Mouse (Mus musculus): ENCODE measurements at regions not wholly inside any gene's neighbourhood (a gene's known extent, or its start where the extent isn't known, plus 50 kb on each side); places are given as distances from the start of the nearest gene placed in this dataset.
"Not testable (repeated sequence)": the region's sequence is repeated elsewhere in the genome, so short reads cannot be mapped to it uniquely, and the experiment has no call there.

DNA sequence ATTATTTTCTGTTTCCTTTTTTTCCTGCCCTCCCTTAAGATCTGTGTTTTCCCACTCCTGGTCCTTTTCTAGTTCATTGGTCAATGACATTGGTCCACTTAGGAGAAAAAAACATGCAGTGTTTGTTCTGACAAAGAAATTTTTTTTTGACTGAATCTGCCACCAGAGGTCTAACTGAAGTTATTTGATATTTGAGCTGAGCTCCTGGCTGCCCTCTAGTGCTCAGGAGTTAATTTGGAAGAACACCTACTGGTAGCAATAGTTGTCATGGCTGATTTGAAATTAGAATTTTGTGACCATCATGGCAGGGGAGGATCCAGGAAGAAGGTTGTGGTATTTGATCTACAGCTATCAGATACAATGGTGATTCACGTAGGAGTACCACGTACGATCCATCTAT, 599.2 kb downstream of the Dad1 start:
- not testable (repeated sequence) for H3K4me3 ChIP-seq (ENCODE audit: low read depth, low read length); H3K27ac ChIP-seq (ENCODE audit: low read depth, low read length); H3K4me1 ChIP-seq (ENCODE audit: control insufficient read depth, insufficient read depth, low read length); H3K9ac ChIP-seq (ENCODE audit: low read length); H3K4me2 ChIP-seq (ENCODE audit: low read length); H3K9me3 ChIP-seq (replicated peaks; ENCODE audit: control insufficient read depth, low read length); H3K27me3 ChIP-seq (replicated peaks; ENCODE audit: control insufficient read depth, insufficient read depth, low read length); DNase-seq (ENCODE audit: low spot score); H3K36me3 ChIP-seq (ENCODE audit: control insufficient read depth, insufficient read depth, low read length); ATAC-seq
- WGBS: 96% methylated on average over 3 of the region's 3 CpGs

DNA sequence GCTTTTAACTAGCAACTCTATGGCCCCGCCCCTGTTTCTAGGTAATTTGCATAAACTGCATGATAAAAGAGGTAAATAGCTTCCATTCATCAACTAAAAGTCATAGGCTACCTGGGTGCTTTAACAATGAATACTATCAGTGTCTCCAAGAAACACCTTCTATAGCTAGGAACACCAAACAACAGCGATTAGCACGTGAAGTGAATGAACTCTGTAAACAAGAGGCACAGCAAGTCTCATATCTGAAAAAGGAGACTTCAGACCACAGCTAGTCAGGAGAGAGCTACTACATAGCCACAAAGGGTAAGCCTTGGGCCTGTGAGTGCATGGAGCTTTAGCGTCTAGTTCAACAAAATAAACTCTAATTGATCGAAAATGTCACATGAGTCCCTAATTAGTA, 602.8 kb downstream of the Dad1 start:
- H3K4me3 ChIP-seq (ENCODE audit: low read depth, low read length); H3K4me1 ChIP-seq (ENCODE audit: control insufficient read depth, insufficient read depth, low read length); DNase-seq (ENCODE audit: low spot score); H3K27ac ChIP-seq (ENCODE audit: low read depth, low read length); H3K4me2 ChIP-seq (ENCODE audit: low read length); H3K9ac ChIP-seq (ENCODE audit: low read length); H3K27me3 ChIP-seq (replicated peaks; ENCODE audit: control insufficient read depth, insufficient read depth, low read length); H3K36me3 ChIP-seq (ENCODE audit: control insufficient read depth, insufficient read depth, low read length); H3K9me3 ChIP-seq (replicated peaks; ENCODE audit: control insufficient read depth, low read length); ATAC-seq: not testable (repeated sequence)
- 45% methylated on average over 4 of the region's 5 CpGs for whole genome bisulfite sequencing

GRCm38 (mm10) chr14:53649189-53649588, 604.7 kb downstream of the Dad1 start:
- not testable (repeated sequence) for DNase-seq (ENCODE audit: low spot score); H3K9me3 ChIP-seq (replicated peaks; ENCODE audit: control insufficient read depth, low read length); H3K4me1 ChIP-seq (ENCODE audit: control insufficient read depth, insufficient read depth, low read length); H3K4me3 ChIP-seq (ENCODE audit: low read depth, low read length); H3K4me2 ChIP-seq (ENCODE audit: low read length); ATAC-seq; H3K27me3 ChIP-seq (replicated peaks; ENCODE audit: control insufficient read depth, insufficient read depth, low read length); H3K9ac ChIP-seq (ENCODE audit: low read length); H3K36me3 ChIP-seq (ENCODE audit: control insufficient read depth, insufficient read depth, low read length); H3K27ac ChIP-seq (ENCODE audit: low read depth, low read length)
- WGBS: 93% methylated on average over 2 of the region's 2 CpGs

- WGBS: 71% methylated on average over 1 of the region's 1 CpGs
- not testable (repeated sequence) for ATAC-seq; H3K4me3 ChIP-seq (ENCODE audit: low read depth, low read length); H3K9me3 ChIP-seq (replicated peaks; ENCODE audit: control insufficient read depth, low read length); H3K9ac ChIP-seq (ENCODE audit: low read length); H3K36me3 ChIP-seq (ENCODE audit: control insufficient read depth, insufficient read depth, low read length); DNase-seq (ENCODE audit: low spot score); H3K4me2 ChIP-seq (ENCODE audit: low read length); H3K4me1 ChIP-seq (ENCODE audit: control insufficient read depth, insufficient read depth, low read length); H3K27me3 ChIP-seq (replicated peaks; ENCODE audit: control insufficient read depth, insufficient read depth, low read length); H3K27ac ChIP-seq (ENCODE audit: low read depth, low read length)
Measured at GRCm38 (mm10) chr14:53640441-53640840, 613.5 kb downstream of the Dad1 start.

- H3K27ac ChIP-seq (ENCODE audit: low read depth, low read length); H3K36me3 ChIP-seq (ENCODE audit: control insufficient read depth, insufficient read depth, low read length); H3K9ac ChIP-seq (ENCODE audit: low read length); H3K9me3 ChIP-seq (replicated peaks; ENCODE audit: control insufficient read depth, low read length); ATAC-seq; H3K4me1 ChIP-seq (ENCODE audit: control insufficient read depth, insufficient read depth, low read length); H3K4me2 ChIP-seq (ENCODE audit: low read length); H3K4me3 ChIP-seq (ENCODE audit: low read depth, low read length); H3K27me3 ChIP-seq (replicated peaks; ENCODE audit: control insufficient read depth, insufficient read depth, low read length): not testable (repeated sequence)
- WGBS: 88% methylated on average over 1 of the region's 1 CpGs
- DNase-seq (ENCODE audit: low spot score): peak; percentile 21
Measured at GRCm38 (mm10) chr14:53637664-53638063, 616.2 kb downstream of the Dad1 start.

GRCm38 (mm10) chr14:53635206-53635605, 618.7 kb downstream of the Dad1 start:
- not testable (repeated sequence) for H3K27me3 ChIP-seq (replicated peaks; ENCODE audit: control insufficient read depth, insufficient read depth, low read length); H3K9ac ChIP-seq (ENCODE audit: low read length); H3K4me1 ChIP-seq (ENCODE audit: control insufficient read depth, insufficient read depth, low read length); H3K27ac ChIP-seq (ENCODE audit: low read depth, low read length); H3K4me2 ChIP-seq (ENCODE audit: low read length); DNase-seq (ENCODE audit: low spot score); H3K36me3 ChIP-seq (ENCODE audit: control insufficient read depth, insufficient read depth, low read length); ATAC-seq; H3K4me3 ChIP-seq (ENCODE audit: low read depth, low read length); H3K9me3 ChIP-seq (replicated peaks; ENCODE audit: control insufficient read depth, low read length)
- WGBS: 40% methylated on average over 7 of the region's 7 CpGs

- WGBS: 48% methylated on average over 4 of the region's 5 CpGs
- not testable (repeated sequence) for H3K4me3 ChIP-seq (ENCODE audit: low read depth, low read length)
Measured at GRCm38 (mm10) chr14:53634320-53634979, 619.5 kb downstream of the Dad1 start.

DNA sequence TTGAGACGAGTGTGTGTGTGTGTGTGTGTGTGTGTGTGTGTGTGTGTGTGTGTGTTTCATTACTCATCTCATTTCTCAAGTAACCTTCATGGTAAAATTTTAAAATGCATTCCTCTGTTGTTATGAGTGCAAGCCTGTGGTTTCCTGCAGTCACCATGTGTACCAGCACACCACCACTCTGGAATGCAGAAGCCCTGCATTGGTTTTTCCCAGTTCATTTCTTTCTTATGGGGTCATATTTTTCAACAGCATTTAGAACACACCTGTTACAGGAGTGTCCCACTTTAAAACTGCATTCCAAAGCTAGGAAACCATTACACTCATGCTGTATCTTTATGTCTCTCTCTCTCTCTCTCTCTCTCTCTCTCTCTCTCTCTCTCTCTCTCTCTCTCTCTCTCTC, 620.2 kb downstream of the Dad1 start:
- not testable (repeated sequence) for ATAC-seq; H3K9ac ChIP-seq (ENCODE audit: low read length); H3K27me3 ChIP-seq (replicated peaks; ENCODE audit: control insufficient read depth, insufficient read depth, low read length); H3K4me2 ChIP-seq (ENCODE audit: low read length); H3K9me3 ChIP-seq (replicated peaks; ENCODE audit: control insufficient read depth, low read length); H3K4me1 ChIP-seq (ENCODE audit: control insufficient read depth, insufficient read depth, low read length); H3K4me3 ChIP-seq (ENCODE audit: low read depth, low read length); H3K27ac ChIP-seq (ENCODE audit: low read depth, low read length); H3K36me3 ChIP-seq (ENCODE audit: control insufficient read depth, insufficient read depth, low read length); DNase-seq (ENCODE audit: low spot score)
- 68% methylated on average over 1 of the region's 1 CpGs for WGBS

More at GRCm38 (mm10) chr14:53634320-53634979, 619.5 kb downstream of the Dad1 start:
- H3K9ac ChIP-seq (ENCODE audit: low read length); DNase-seq (ENCODE audit: low spot score); H3K9me3 ChIP-seq (replicated peaks; ENCODE audit: control insufficient read depth, low read length); H3K4me2 ChIP-seq (ENCODE audit: low read length); H3K36me3 ChIP-seq (ENCODE audit: control insufficient read depth, insufficient read depth, low read length); H3K4me1 ChIP-seq (ENCODE audit: control insufficient read depth, insufficient read depth, low read length); H3K27me3 ChIP-seq (replicated peaks; ENCODE audit: control insufficient read depth, insufficient read depth, low read length); H3K27ac ChIP-seq (ENCODE audit: low read depth, low read length); ATAC-seq: not testable (repeated sequence)

DNA sequence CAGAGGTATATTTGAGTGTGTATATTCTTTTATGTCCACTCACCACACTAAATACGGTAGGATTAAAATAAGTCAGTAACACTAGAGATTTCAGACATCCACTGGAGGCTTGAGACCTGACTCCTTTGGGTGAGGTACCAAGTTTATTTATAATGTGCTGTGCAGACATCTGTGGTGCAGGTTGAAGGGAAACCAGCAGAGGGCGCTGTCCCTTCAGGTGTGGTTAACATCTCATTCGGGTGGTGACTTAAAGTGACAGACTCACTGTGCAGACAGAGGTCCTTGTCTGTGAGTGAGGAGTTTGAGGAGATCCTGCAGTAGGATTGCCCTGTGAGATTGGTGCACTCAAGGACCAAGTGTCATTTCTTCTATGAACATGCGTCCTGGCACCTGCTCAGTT, 632.5 kb downstream of the Dad1 start:
- not testable (repeated sequence) for DNase-seq (ENCODE audit: low spot score); H3K4me2 ChIP-seq (ENCODE audit: low read length); H3K27ac ChIP-seq (ENCODE audit: low read depth, low read length); H3K36me3 ChIP-seq (ENCODE audit: control insufficient read depth, insufficient read depth, low read length); H3K9me3 ChIP-seq (replicated peaks; ENCODE audit: control insufficient read depth, low read length); H3K27me3 ChIP-seq (replicated peaks; ENCODE audit: control insufficient read depth, insufficient read depth, low read length); H3K4me3 ChIP-seq (ENCODE audit: low read depth, low read length); H3K4me1 ChIP-seq (ENCODE audit: control insufficient read depth, insufficient read depth, low read length); ATAC-seq; H3K9ac ChIP-seq (ENCODE audit: low read length)
- 62% methylated on average over 4 of the region's 4 CpGs for WGBS

All from forebrain, embryonic 14.5 days (tissue).